Mouse (Mus musculus): Measurements from ENCODE around the gene Kif27.

Gene Kif27

DNA sequence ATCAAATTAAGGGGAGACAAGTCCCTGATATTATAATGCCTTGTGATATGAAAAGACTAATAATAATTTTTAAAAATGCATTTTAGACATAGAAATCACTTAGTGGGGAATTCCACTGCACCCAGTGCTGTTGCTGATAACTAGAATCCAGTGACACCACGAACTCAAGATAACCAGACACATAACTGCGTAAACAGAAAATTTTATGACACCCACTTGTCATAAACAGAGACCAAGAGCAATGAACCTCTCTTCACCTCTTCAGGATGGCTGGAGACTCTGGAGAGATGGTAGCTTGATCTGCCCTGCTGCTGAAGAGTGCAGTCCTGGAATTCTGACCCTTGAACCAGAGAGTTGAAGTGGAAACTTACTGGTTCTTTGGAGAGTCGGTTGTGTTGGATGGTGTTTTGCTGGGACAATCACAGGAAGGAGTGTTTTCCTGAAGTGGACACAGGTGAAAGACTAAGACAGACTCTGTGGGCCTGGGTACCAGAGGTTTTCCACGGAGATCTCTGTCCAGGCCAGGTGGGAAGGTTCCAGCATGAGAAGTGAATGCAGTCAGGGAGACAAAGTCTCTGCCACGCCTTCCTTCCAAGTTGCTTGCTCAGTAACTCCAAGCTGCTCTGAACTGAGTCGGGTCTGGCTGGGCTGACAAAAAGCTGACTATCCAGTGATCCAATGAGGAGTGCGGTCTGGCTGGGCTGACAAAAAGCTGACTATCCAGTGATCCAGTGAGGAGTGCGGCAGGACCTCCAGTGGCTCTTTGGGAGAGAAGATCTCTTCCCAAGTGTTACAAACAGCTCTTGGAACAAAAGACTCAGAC is 5.6 kb upstream of the Kif27 start:
- no peak for DNase-seq (ENCODE audit: low spot score)

DNA sequence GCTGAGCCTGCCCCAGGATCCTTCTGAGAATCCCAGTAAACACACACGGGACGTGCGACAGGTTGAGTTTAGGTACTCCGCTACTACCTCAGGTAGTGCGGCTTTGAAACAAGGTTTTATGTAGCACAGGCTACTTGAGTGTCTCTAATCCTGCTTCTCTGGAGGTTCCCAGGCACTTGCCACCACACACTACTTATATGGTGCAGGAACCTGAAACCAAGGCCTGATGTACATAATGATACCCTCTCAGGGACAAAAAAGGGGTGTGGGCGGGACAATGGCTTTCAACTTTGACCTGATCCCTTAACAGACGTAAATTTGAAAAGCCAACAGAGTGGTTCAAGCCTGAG is 357 bp upstream of the Kif27 start:
- DNase-seq (ENCODE audit: low spot score): no peak

DNA sequence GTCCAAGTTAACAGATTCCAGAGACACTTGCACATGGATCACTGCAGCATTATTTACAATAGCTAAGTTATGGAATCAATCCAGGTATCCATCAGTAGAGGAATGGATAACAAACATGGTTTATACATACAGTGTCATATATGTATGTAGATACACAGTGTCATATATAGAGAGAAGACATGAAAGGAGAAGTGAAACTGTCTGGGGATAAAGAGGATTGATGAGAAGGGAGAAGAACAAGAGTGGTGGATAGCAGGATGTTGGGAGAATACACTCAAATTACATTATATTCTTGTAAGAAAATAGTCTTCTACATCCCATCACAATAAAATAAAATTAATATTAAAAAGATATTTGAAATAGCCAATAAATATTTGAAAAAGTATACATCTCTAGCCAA is 5.9 kb downstream of the Kif27 start:
- DNase-seq (ENCODE audit: low spot score): no peak

DNA sequence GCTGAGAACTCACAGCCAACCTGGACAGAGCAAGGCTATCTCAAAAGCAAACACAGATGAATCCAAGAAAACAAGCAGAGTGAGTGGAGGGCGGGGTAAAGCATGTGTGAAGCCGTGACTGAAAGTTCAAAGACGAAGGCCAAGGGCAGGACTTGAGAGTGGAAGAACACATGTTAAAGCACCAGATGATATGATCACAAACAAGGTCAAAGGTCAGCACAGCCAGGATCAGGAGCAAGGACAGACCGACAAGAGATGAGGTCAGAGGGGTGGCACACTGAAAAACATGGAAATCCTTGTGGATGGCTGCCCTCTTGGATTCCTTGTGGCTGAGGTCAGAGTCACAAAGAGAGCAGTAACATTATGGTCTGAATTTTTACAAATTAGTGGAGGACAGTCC is 8.3 kb downstream of the Kif27 start:
- DNase-seq (ENCODE audit: low spot score): no peak

DNA sequence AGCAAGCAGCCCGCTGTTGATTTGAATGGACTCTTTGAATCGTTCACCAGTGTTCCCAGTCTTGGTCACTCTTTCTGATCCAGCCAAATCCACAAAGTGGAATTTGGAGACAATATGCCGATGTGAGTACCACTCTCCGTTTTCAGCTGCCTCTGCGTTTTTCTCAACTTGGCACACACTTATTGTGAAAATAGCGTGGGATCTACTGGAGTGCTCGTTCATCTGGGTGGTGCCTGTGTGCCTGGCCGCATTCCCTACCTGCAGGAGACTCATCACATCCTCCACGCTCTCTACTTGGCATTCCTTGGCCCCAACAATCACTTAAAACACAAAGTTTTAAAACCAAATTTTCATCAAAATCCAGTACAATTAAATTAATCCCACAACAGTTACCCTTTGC is 14.4 kb downstream of the Kif27 start:
- DNase-seq (ENCODE audit: low spot score): no peak

DNA sequence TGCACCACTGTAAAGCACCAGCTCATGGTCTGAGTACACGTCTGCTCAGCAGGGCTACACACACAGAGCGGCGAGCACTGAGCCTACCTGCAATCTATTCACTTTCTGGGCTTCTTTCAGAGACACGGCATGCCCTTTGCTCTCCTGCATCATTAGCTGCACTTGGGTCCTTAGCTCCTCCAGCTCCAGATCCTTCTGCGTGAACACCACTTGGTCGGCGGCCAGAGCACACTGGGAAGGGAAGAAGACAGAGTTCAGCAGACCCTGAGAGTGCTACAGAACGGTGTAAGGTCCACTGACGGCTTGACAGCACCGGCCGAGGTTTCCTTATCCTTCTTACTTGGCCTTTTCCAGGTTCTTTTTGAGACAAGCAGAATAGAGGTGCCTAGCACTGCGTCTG is 21.5 kb downstream of the Kif27 start:
- DNase-seq (ENCODE audit: low spot score): no peak

DNA sequence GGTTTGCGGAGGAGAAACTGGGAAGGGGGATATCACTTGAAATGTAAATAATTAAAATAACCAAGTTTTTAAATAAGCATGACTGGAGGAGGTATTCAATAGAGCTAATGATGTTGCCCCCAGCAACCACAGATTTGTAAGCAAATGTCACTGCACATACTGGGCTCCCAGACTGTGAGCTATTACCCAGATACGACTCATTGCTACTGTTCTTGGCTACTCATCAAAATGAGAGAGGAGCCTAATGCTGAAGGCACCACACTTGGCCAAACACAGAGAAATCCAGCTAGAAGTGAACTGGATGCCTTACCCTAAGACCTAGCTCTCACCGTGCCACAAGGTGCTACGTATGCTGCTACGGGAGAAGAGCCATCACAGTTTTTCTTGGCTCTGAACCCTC is 24.8 kb downstream of the Kif27 start:
- DNase-seq (ENCODE audit: low spot score): no peak

DNA sequence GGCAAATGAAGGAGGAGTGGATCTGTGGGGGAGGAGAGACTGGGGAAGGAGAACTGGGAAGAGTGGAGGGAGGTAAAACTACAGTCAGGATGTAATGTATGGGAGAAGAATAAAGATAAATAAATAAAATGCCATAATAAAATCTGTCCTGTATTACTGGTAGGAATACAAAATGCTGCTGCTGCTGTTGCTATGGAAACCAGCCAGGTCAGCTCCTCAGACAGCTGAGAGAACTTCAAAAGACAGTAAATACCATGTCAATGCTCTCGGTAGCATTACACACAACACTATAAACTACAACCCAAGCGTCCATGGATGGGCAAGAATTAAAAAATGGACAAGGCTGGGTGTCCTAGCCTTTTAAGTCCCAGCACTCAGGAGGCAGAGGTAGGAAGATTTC is 41.2 kb downstream of the Kif27 start:
- no peak for DNase-seq (ENCODE audit: low spot score)

DNA sequence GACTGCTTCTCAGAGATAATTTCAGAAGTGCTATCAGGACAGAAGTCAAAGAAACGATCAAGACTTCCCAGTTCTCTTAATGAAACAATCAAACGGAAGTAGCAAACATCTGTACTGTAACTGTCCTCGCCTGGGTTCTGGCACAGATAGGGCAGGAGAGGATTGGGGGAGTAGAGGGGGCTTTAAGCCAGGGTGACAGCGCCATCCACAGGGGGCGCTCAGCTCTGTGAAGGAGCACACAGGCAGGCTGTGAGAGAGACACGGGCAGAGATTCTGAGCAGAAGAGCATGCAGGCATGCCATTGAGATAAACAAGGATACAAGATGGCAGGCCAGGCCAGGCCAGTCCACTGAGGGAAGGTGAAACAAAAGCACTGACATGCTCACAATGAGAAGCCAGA is 43.9 kb downstream of the Kif27 start:
- DNase-seq (ENCODE audit: low spot score): no peak

DNA sequence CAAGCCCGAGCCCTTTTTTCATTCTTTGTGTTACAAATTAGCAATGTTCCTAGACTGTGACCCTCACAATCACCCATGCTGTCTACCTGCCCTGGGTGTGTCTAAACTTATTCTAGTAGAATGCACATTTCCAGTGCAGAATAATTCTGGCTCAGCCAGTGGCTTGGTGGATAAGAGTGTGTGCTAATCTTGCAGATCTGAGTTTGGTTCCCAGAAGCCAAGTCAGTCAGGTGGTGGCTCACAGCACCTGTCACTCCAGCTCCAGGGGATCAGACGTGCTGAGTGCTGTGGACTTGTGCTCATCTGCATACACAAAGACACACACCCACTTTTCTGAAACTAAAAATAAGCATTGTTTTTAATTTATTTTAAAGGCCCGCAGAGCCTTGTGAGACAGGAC is 45.2 kb downstream of the Kif27 start:
- no peak for DNase-seq (ENCODE audit: low spot score)

DNA sequence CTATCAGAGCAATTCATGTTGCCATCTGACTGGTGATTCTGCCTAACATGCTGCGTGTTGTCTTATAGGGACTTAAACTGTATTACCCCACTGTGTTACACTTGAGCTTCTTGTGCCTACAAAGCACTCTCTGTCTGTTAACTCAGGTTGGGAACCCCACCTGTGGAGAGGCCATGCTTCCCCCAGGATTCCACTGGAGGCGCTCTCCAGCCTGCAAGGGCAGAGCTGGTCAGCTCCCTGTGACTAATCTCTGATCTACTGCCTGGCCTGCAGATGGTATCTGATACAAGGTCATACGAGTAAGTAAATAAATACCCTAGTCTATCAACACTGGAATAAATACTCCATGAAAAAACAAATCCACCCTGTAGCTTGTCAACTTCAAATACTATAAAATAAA is 47.6 kb downstream of the Kif27 start:
- DNase-seq (ENCODE audit: low spot score): no peak

DNA sequence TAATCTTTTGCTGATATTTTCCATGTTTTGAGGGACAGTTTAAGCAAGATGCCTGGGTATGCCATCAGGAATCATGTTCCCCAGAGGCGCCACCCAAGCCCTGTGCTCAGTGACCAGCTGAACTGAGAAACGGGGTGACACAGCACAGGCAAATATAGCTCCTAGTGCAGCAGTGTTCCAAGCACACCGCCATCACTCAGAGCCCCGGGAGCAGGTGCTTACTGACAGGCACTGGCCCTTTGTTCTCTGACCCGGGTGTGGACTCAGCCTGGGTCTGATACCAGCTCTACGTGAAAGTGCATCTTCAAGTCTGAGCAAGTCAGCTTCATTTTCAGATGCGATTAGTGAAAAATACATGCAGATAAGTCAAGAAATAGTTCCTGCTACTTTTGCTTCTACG is 49.4 kb downstream of the Kif27 start:
- no peak for DNase-seq (ENCODE audit: low spot score)

DNA sequence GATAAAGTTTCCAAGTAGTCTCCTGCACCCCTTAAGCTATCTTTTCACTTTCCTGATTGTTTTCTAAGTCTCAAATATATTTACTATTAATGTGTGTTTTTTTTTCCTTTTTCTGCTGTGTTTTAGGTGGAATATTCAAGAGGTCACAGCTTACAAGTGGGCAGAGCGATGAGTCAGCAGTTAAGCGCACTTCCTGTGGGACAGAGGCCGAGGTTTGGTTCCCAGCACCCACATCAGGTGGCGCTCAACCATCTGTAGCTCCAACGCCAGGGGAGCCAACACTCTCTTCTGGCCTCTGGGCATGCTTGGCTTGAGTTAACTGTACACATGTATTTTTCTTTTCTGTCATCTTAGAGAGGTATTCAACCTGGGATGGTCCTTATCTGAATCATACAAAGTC is 51.5 kb downstream of the Kif27 start:
- DNase-seq (ENCODE audit: low spot score): no peak

DNA sequence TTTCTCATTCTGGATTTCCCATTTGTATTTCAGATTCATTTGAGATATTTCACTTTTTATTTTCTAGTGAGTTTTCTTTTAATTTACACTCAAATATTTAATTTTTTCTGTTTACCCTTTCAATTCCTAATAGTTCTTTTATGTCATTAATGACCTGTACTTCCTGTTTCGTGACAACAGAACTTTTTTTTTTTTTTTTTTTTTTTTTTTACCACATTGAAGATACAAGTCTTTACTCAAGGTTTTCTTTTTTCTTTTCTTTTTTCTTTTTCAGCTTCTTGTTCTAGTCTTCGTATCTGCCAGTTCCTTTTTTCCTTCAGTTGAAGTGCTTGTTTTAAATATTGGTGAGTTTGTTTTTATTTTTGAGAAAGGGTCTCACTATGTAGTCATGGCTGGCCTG is 53.7 kb downstream of the Kif27 start:
- no peak for DNase-seq (ENCODE audit: low spot score)

DNA sequence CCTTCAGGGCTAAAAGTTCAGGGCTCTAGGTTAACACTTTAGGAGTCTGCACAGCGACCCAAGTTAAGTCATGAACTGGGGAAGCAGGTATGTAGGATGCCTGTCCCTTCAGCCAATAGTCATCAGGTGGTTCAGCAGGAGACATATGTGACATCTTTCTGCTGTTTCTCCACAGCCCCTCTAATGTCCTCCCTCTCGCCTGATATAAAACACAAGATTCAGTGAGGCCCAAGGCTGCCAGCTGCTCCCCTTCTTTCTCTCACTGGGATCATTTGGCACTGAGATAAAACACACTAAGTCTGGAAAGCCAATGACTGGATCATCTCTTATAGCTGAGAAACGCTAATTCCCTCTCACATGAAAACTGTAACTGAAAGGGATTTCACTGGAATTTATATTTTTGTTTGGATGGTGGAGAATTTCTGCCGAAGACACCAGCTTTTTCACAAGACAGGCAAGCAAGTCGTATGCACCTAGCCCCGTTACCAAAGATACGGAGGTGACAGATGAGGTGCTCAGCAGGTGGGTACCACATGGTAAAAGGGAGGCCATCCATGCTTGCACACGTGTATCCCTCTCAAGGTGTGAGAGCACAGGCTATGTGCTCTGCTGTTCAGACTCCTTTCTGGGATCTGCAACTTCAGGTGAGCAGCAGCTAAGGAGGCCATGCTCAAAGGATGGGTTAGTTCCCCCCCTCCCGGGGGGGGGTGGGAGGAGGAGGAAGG is 56.3 kb downstream of the Kif27 start:
- no peak for DNase-seq (ENCODE audit: low spot score)

DNA sequence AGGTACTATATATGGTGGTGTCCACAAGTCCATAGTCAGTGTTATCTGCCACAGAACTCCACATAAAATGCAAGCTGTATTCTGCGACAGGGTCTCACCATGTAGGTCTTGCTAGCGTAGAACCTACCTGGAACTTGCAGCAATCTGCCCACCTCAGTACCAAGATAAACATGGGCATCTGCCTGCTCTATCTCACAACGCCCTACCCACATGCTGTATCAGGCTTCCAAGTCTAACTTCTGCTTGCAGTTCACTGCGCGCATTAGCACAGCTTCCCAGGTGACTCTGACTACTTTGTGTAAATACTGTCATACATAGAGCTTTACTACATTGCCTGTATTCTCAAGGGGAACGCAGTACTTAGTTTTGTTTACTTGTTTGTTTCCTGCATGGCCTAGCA is 57.0 kb downstream of the Kif27 start:
- no peak for DNase-seq (ENCODE audit: low spot score)

DNA sequence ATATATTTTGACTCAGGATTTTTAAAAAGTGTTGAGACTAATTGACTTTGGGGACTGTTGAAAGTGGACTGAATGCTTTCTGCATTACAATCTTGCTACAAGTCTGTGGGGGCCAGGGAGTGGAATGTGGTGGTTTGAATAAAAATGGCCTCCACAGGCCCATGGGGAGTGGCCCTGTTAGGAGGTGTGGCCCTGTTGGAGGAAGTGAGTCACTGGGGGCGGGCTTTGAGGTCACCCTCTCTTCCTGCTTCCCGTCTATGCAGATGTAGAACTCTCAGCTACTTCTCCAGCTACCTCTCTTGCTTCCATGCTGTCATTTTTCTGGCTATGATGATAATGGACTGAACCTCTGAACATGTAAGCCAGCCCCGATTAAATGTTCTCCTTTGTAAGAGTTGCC is 60.2 kb downstream of the Kif27 start:
- DNase-seq (ENCODE audit: low spot score): no peak

DNA sequence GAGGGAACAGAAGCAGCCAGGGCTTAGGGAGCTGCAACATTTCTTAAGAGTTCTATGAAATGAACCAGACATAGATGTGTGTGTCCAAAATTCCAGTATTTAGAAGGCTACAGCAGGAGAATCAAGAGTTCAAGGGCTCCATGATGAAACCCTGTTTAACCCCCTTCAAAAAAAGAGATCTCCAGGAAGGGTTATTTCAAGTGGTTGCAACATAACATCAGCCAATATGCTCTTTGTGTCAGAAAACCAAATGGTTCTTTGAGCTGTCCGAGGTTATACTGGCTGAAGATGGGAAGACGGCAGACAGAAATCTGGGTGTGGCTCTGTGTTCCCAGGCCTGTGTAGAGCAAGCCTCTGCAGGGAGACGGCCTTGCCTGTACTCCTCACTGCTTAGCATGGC is 63.3 kb downstream of the Kif27 start:
- DNase-seq (ENCODE audit: low spot score): no peak

DNA sequence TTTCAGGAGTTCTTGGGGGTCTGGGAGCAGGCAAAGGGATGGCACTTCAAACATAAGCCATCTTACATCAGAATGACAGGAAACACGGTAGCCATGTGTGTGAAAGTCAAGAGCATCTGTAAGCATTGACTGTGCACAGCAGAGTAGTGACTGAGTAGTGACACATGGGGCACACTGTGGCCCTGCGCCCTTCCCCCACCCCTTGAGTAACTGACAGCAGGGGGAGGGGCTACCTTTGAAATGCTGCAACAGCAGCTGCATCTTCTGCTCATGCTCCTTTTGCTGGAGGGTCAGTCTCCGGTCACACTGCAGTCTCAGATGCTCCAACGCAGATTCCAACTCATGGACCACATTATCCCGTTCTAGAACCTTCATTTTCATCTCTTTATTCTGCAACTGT is 66.1 kb downstream of the Kif27 start:
- no peak for DNase-seq (ENCODE audit: low spot score)

DNA sequence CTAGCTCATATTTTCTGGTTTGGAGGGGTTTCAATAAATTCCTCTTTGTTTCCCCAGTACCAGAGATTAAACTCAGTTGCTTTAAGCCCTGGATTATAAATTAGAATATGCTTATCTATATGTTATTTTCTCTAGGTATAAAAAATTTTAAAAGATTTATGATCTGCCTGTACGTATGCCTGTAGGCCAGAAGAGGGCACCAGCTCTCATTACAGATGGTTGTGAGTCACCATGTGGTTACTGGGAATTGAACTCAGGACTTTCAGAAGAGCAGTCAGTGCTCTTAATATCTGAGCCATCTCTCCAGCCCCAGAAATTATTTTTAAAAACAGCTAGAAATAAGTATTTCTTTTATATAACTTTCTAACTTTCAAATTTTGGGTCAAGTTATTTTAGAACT is 69.6 kb downstream of the Kif27 start:
- no peak for DNase-seq (ENCODE audit: low spot score)

DNA sequence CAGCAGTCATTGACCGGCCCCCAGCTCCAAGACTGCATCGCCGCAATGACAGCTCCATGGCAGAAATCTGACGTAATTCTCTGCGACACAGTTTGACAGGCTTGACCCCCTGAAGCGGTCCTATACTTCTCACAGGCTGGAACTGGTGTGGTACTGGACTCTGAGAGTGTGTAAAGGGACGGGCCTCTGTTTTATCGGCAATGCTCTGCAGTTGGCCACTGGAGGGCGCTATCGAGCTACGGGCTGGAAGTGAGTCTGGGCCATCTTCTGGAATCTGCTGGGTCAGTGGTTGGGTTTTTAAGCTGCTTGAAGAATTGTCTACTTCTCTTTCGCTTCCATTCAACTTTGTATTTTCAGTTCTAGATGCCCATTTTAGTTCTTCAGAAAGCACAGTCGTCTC is 71.1 kb downstream of the Kif27 start:
- no peak for DNase-seq (ENCODE audit: low spot score)

DNA sequence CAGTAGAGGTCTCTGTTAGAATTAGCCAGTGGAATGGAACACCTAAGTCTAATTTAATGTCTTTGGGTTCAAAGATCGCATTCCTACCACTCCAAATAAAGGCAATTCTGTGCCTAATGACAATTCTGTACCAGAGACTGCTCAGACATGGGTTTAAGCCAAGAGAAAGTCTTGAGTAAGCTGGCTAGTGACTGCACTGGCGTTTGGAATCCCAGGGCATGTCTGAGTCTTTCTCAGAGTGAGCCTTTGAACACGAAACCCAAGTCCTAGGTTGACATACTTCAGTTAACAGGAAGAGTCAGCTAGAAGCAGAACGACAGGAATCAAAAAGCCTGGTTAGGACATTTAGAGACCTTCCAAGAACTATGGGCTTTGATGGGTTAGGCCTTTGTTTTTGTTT is 75.5 kb downstream of the Kif27 start:
- DNase-seq (ENCODE audit: low spot score): no peak

DNA sequence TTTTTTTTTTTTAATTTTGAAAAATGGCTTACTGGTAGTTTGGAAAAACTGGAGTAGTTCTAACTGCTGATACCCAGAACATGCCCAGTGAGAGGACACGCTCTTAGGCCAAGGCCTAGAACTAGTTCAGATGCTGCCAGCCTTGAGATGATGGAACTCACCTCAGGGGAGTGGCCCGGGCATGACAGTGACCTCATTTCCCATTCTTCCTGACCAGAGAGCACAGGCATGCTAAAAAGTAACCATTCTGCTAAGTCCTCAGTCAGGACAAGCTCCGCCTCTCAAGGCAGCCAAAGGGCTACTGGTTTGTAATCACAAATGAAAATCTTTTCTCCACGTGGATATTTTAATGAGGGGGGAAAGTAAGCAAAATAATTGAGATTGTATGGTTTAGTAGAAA is 77.0 kb downstream of the Kif27 start:
- DNase-seq (ENCODE audit: low spot score): no peak

DNA sequence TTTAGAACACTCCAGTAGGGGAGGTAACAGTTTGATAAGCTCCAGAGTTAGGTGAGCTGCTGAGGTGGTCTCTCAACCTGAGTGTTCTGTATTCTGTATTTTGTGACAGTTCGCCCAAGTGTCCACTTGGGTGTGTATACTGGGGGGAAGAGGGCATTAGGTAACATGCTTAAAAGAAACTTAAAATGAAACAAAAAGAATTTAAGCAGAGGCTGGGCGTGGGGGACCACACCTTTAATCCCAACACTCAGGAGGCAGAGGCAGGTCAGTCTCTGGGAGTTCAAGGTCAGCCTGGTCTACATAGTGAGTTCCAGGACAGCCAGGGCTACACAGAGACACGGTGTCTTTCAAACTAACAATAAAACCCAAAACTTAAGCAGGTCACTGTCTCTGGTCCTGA is 78.4 kb downstream of the Kif27 start:
- DNase-seq (ENCODE audit: low spot score): no peak

Data from left cerebral cortex, adult 11 months (tissue).